Mouse (Mus musculus) heart, postnatal 4 days (tissue): ENCODE results near the gene Pex5. TPM values are rescaled to one million over a fixed set of nuclear protein-coding genes. Genes with fewer than 3 reads are reported as not detected.

Experiments
- DNase-seq: peaks from one replicate; pipeline ENCODE4 v3.0.0; 2021
- total RNA-seq, 2 experiments: library from RNA; stranded (reverse); gene quantifications; 2 replicates each; pipeline ENCODE4 v1.2.3; 2021

The Pex5 gene
- total RNA-seq, 2 experiments from 2014 or later: 26.1 TPM

GRCm38 (mm10) chr6:124358953-124359352 is 55.9 kb downstream of the Pex5 start:
- no peak for DNase-seq

GRCm38 (mm10) chr6:124353246-124353645 is 61.6 kb downstream of the Pex5 start:
- no peak for DNase-seq

Other genes starting within 250 kb of the Pex5 start
- not detected for gene Vmn2r27, start 183.2 kb downstream of the Pex5 start, total RNA-seq
- 1 to 10 TPM; 1.2 to 1.7 TPM for gene Cd163, start 110.4 kb downstream of the Pex5 start, total RNA-seq
- under 1 TPM; 0.65 to 0.79 TPM for gene Clstn3, start 49.7 kb upstream of the Pex5 start, total RNA-seq
- gene C1rl, start 78.0 kb upstream of the Pex5 start, total RNA-seq: under 1 TPM; 0.63 to 0.76 TPM
- gene C1ra, start 97.3 kb upstream of the Pex5 start, total RNA-seq: 1 to 10 TPM; 3.4 to 3.8 TPM
- 1 to 10 TPM; 7.9 to 9.1 TPM for gene C1s1, start 127.3 kb upstream of the Pex5 start, total RNA-seq
- under 1 TPM; 0.36 to 0.43 TPM for gene C1rb, start 155.2 kb upstream of the Pex5 start, total RNA-seq
- under 1 TPM; 0.14 to 0.25 TPM for gene C1s2, start 221.0 kb upstream of the Pex5 start, total RNA-seq
- gene Lpcat3, start 248.0 kb upstream of the Pex5 start, total RNA-seq: 10 to 100 TPM; 53.5 to 55.8 TPM